Mouse (Mus musculus): ENCODE results near the gene Snx13. TPM values are rescaled to one million over a fixed set of nuclear protein-coding genes. Genes with fewer than 3 reads are reported as not detected.

Snx13 gene
- total RNA-seq (2017) = 50.0 and 65.9 TPM in 2 replicates

DNA sequence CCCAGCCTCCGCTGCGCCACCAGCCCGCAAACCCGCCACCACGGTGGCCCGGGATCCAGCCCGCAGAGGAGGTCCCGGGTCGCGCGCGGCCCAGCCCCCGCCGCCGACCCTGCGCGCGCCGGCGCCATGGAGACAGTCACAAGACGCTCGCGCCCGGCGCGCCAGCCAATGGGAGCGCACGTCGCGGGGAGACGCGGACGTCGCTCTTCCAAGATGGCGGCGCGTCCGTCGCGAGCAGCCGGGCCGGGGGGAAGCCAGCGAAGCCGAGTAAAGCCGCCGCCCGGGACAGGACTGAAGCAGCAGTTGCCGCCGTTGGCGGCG is at the start of gene Snx13:
Gene Snx13 (plus strand): TSS at position 188 of the 321 bp plus-strand sequence.
- ATAC-seq (ENCODE audit: extremely low read depth, insufficient number of reproducible peaks, low FRiP score, poor library complexity, severe bottlenecking) = peak; percentile 87

- no peak for ATAC-seq (ENCODE audit: extremely low read depth, insufficient number of reproducible peaks, low FRiP score, poor library complexity, severe bottlenecking)
These were observed 49.3 kb upstream of the Snx13 start for GRCm38 (mm10) chr12:34997597-34998182.

GRCm38 (mm10) chr12:34998778-34999467 is 48.1 kb upstream of the Snx13 start:
- ATAC-seq (ENCODE audit: extremely low read depth, insufficient number of reproducible peaks, low FRiP score, poor library complexity, severe bottlenecking) = no peak

DNA sequence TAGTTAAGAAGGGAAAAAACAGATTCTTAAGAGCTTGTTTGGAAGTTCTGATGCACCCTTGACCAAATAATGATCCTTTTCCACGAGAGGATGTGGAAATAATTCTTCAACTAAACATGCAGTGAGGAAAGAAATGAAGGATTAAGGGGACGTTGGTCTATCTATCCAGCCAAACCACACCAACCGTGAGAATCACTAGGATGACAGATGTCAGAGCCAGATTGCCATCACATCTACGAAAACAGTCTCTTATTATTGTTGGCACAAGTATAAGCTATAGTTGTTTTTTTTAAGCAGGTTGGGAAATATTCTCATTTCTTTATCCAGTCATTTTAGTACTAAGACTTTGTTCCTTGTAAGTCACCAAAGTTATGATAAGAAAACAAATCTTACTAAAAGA is 46.7 kb upstream of the Snx13 start:
- ATAC-seq (ENCODE audit: extremely low read depth, insufficient number of reproducible peaks, low FRiP score, poor library complexity, severe bottlenecking) = no peak

GRCm38 (mm10) chr12:35005748-35006147 is 41.2 kb upstream of the Snx13 start:
- ATAC-seq (ENCODE audit: extremely low read depth, insufficient number of reproducible peaks, low FRiP score, poor library complexity, severe bottlenecking) = no peak

DNA sequence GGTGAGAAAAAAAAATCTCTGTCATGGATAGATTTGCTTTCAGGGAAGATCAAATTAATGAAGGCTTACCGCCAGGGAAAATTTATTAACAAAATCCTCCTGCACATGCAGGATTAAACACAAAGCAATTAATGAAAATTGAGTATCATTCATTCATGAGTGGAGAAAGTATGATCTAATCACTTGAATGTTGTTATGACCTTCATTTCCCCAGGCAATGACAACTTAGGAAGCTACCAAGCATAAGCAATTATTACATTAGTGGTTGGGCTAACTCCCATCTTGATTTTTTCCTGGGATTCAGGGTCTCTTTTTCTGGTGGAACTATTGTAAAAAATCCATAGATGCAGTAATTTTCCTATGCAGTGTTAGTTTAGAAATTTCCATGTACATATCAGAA is 39.1 kb upstream of the Snx13 start:
- ATAC-seq (ENCODE audit: extremely low read depth, insufficient number of reproducible peaks, low FRiP score, poor library complexity, severe bottlenecking) = no peak

DNA sequence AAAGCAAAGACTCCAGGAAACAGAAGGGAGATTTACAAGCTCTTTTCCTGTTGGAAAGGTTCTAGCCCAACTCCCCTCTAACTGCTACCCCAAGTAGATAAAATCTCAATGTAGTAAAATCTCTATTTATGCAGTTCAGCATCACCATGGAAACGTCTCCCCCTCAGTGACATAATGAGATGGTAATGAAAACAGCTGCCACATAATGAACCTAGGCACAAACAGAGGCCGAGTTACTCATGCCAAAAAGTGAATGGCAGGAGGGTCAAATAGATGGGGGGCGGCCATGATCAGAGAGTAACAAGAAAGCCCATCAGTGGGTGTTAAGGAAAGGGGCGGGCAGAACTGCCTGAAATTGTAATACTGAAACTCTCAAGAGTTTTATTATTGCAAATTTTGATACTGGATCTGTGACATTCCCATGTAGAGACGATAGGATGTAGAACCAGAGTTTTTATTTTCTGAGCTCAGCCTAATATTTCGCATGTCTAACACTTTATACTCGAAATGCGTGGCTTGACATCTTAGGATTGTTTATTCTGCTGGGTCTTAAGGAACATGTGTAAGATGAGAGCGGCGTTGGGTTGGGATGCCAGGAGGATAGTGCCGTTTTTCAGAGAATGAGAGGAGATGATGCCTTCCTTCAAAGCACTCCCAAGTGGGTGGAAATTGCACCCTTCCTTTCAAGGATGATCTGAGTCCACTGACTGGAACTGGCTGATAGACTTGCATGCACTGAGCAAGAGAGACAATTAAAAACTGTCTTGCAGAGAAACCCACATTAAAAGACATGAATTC is 38.4 kb upstream of the Snx13 start:
- ATAC-seq (ENCODE audit: extremely low read depth, insufficient number of reproducible peaks, low FRiP score, poor library complexity, severe bottlenecking) = no peak

GRCm38 (mm10) chr12:35011462-35011861 is 35.5 kb upstream of the Snx13 start:
- ATAC-seq (ENCODE audit: extremely low read depth, insufficient number of reproducible peaks, low FRiP score, poor library complexity, severe bottlenecking) = no peak

GRCm38 (mm10) chr12:35013950-35014349 is 33.0 kb upstream of the Snx13 start:
- no peak for ATAC-seq (ENCODE audit: extremely low read depth, insufficient number of reproducible peaks, low FRiP score, poor library complexity, severe bottlenecking)

- ATAC-seq (ENCODE audit: extremely low read depth, insufficient number of reproducible peaks, low FRiP score, poor library complexity, severe bottlenecking) = no peak
These were observed 30.9 kb upstream of the Snx13 start for GRCm38 (mm10) chr12:35016056-35016455.

GRCm38 (mm10) chr12:35016481-35017250 is 30.3 kb upstream of the Snx13 start:
- peak; percentile 61; the same call in 1 of the 2 replicates for ATAC-seq (ENCODE audit: extremely low read depth, insufficient number of reproducible peaks, low FRiP score, poor library complexity, severe bottlenecking)

DNA sequence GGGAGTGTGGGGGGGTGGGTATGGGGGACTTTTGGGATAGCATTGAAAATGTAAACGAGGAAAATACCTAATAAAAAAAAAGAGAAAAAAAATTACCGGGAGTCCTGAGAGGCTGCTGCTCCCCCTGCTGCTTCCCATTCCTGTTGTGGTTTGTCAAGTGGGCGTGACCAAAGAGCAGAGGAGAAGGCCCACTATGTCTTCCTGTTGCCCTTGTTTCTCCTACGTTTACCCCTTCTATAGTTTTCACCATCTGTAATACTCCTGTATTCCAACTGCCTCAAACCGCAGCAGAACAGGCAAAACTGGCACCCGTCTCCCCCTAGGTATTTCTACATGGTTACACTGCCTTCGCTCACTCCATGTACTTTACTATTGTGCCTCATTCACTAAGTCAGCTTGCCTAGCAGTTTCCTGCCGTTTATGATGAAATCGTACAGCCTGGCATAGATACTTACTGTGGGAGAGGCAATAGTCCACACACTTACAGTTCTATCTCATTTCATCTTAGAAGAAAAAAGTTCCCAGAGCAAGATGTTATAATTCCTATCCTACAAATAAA is 28.2 kb upstream of the Snx13 start:
- peak; percentile 27; the same call in 1 of the 2 replicates for ATAC-seq (ENCODE audit: extremely low read depth, insufficient number of reproducible peaks, low FRiP score, poor library complexity, severe bottlenecking)

DNA sequence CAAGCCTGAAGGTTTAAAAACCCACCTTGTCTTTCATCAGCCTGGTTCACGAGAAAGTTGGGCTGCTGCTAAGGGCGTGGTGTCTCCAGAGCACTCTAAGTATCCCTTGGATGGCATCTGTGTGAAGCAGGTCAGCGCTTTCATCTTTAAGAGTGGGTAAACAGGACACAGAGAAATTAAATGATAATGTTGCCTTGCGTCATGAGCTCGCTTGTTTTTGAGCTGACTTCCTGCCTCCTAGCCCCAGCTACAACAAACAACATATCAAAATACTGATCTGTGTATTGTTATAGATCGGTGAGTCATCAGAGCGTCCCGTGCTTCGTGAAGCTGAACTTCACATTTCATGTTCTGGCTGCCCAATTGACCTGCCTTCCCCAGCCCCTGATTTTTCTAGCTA is 25.7 kb upstream of the Snx13 start:
- no peak for ATAC-seq (ENCODE audit: extremely low read depth, insufficient number of reproducible peaks, low FRiP score, poor library complexity, severe bottlenecking)

GRCm38 (mm10) chr12:35022066-35022465 is 24.9 kb upstream of the Snx13 start:
- no peak for ATAC-seq (ENCODE audit: extremely low read depth, insufficient number of reproducible peaks, low FRiP score, poor library complexity, severe bottlenecking)

DNA sequence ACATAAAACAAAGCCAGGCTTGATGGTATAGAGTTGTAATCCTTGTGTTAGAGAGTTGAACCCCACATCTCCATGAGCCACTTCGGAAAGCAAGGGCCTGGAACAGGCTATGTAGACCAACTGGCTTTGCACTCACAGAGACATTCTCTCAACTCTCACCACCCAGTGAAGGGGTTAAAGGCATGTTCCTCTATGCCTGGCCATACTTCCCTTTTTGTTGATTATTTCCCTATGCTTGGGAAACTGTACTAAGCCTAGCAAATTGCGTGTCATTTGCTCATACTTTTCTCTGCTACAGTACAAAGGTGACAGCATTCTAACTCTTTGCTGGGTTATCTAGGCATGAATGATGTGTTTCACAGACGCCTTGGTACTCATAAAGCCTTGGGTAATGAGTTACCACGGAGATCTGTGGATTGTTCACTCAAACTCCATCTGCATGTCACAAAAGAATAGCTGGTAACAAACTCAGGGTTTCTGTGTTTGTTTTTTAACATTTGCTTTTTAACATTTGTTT is 21.0 kb upstream of the Snx13 start:
- ATAC-seq (ENCODE audit: extremely low read depth, insufficient number of reproducible peaks, low FRiP score, poor library complexity, severe bottlenecking) = peak; percentile 99

DNA sequence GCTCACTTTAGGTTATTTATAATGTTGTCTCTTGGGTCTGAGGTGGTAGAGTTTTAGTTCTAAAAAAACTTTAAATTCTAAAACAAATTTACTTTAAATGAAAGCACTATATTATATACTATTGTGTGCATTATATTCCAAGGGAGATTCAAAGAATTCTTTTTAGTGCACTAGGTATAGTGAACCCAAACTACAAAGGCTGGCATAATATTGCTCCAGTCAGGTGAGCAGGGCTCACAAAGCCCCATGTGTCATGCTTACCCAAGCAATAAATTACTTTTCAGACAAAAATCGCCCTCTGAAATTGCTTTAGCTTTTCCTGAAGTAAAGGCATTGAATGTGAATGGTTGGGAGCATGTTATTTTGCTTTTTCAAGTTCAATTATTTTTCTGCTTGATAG is 19.5 kb upstream of the Snx13 start:
- no peak for ATAC-seq (ENCODE audit: extremely low read depth, insufficient number of reproducible peaks, low FRiP score, poor library complexity, severe bottlenecking)

GRCm38 (mm10) chr12:35038668-35039570 is 8.1 kb upstream of the Snx13 start:
- ATAC-seq (ENCODE audit: extremely low read depth, insufficient number of reproducible peaks, low FRiP score, poor library complexity, severe bottlenecking) = peak; percentile 57

DNA sequence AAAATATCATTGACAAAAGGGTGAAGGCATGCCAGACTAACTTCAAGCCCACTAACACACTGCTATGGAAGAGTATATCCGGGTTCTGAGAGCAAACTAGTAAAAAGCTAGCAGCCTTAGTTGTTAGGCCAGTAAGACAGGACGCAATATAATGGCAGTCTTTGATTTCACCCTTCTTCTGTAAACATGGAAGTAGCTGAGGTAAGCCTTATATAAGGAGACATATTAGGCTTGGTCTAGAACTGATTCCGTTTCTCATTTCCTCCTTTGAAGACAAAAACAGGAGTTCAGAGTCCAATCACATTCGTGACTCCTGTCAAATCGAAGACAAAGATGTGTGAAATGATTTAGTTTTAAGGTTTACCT is 7.4 kb upstream of the Snx13 start:
- ATAC-seq (ENCODE audit: extremely low read depth, insufficient number of reproducible peaks, low FRiP score, poor library complexity, severe bottlenecking) = peak; percentile 33; the same call in 1 of the 2 replicates
